Mouse (Mus musculus) forebrain, embryonic 14.5 days (tissue): ENCODE results near the gene Pgbd5. TPM values are rescaled to one million over a fixed set of nuclear protein-coding genes. Genes with fewer than 3 reads are reported as not detected.

Experiments used
- ATAC-seq: fragments of 200-750 bp; cut with Nextera tagmentation; 2 replicates; pipeline ENCODE4 v1.8.0; 2017; ENCODE audit warnings: mild to moderate bottlenecking, moderate library complexity
- DNase-seq: peaks from one replicate; pipeline ENCODE4 v3.0.0-alpha.2; 2015; ENCODE audit warnings: low spot score
- H3K27ac ChIP-seq: fragments of 300-500 bp; sonication (generic); 2 replicates; pipeline ENCODE4 v1.5.1; 2014; ENCODE audit warnings: low read depth, mild to moderate bottlenecking, control low read depth, low read length, moderate library complexity
- H3K27me3 ChIP-seq: fragments of 300-500 bp; sonication (generic); replicated peaks from 2 replicates; pipeline ENCODE4 v1.6.1; 2014; ENCODE audit warnings: low read length, control low read depth, mixed read lengths; ENCODE audit not compliant: control insufficient read depth, insufficient read depth
- H3K36me3 ChIP-seq: fragments of 300-500 bp; sonication (generic); 2 replicates; pipeline ENCODE4 v1.6.1; 2014; ENCODE audit warnings: low read length, control low read depth; ENCODE audit not compliant: control insufficient read depth, insufficient read depth
- H3K4me1 ChIP-seq: fragments of 300-500 bp; sonication (generic); 2 replicates; pipeline ENCODE4 v1.6.1; 2014; ENCODE audit warnings: antibody characterized with exemption, low read length, control low read depth; ENCODE audit not compliant: control insufficient read depth, insufficient read depth
- H3K4me2 ChIP-seq: fragments of 300-500 bp; sonication (generic); 2 replicates; pipeline ENCODE4 v1.6.1; 2014; ENCODE audit warnings: mild to moderate bottlenecking, control low read depth, low read length
- H3K4me3 ChIP-seq: fragments of 300-500 bp; sonication (generic); 2 replicates; pipeline ENCODE4 v1.5.1; 2014; ENCODE audit warnings: low read depth, low read length, control low read depth
- H3K9ac ChIP-seq: fragments of 300-500 bp; sonication (generic); 2 replicates; pipeline ENCODE4 v1.6.1; 2014; ENCODE audit warnings: mild to moderate bottlenecking, low read length, control low read depth, moderate library complexity
- H3K9me3 ChIP-seq: fragments of 300-500 bp; sonication (generic); replicated peaks from 2 replicates; pipeline ENCODE4 v1.6.1; 2016; ENCODE audit warnings: low read length, control low read depth, mixed read lengths; ENCODE audit not compliant: control insufficient read depth
- WGBS: fragments of 180-500 bp; shearing (Covaris S2); extraction: QIAGEN DNeasy Blood & Tissue Kit; methylation state at CpG from one replicate; pipeline ENCODE4 v1.1.7; 2014; 5-methylcytosine and 5-hydroxymethylcytosine counted together
- polyA plus RNA-seq: library from polyadenylated mRNA; unstranded; fragments of >200 nt; fragmentation: Nextera tagmentation; extraction: Ambion mirVana; gene quantifications from 2 replicates; pipeline ENCODE4 v1.2.1, GENCODE M21; 2014

Pgbd5 gene
- polyA plus RNA-seq, 1 experiment from 2014 or later, result 8.6 TPM

- Histone ChIP-seq H3K4me1 (no peaks in the 10 kb centered on the region), H3K4me2 (no peak overlapping the region), H3K4me3 (no peak overlapping the region), H3K36me3 (no peaks in the 10 kb centered on the region), H3K27ac (no peak overlapping the region), H3K27me3 (no peaks in the 10 kb centered on the region), H3K9me3 (no peaks in the 10 kb centered on the region), H3K9ac (no peak overlapping the region)
- WGBS, result 73% methylated on average over 7 of the region's 7 CpGs
- ATAC-seq (no peak), DNase-seq (no peak)
Observed at GRCm38 (mm10) chr8:124416646-124417045, 22.8 kb downstream of the Pgbd5 start.

GRCm38 (mm10) chr8:124415789-124416188, 23.7 kb downstream of the Pgbd5 start:
- Histone ChIP-seq H3K9ac (no peak overlapping the region), H3K4me1 (no peaks in the 10 kb centered on the region), H3K36me3 (no peaks in the 10 kb centered on the region), H3K27me3 (no peaks in the 10 kb centered on the region), H3K4me3 (no peak overlapping the region), H3K9me3 (no peaks in the 10 kb centered on the region), H3K27ac (no peak overlapping the region), H3K4me2 (no peak overlapping the region)
- 96% methylated on average over 3 of the region's 3 CpGs for WGBS
- ATAC-seq (no peak), DNase-seq (no peak)

- no peak for DNase-seq
- WGBS, result 94% methylated on average over 8 of the region's 8 CpGs
- Histone ChIP-seq H3K4me3 (no peak overlapping the region), H3K27me3 (no peaks in the 10 kb centered on the region), H3K4me2 (no peak overlapping the region), H3K27ac (no peak overlapping the region), H3K36me3 (no peaks in the 10 kb centered on the region), H3K4me1 (no peaks in the 10 kb centered on the region), H3K9ac (no peak overlapping the region), H3K9me3 (no peaks in the 10 kb centered on the region)
- ATAC-seq, result no peak
Observed at GRCm38 (mm10) chr8:124415002-124415401, 24.5 kb downstream of the Pgbd5 start.

DNA sequence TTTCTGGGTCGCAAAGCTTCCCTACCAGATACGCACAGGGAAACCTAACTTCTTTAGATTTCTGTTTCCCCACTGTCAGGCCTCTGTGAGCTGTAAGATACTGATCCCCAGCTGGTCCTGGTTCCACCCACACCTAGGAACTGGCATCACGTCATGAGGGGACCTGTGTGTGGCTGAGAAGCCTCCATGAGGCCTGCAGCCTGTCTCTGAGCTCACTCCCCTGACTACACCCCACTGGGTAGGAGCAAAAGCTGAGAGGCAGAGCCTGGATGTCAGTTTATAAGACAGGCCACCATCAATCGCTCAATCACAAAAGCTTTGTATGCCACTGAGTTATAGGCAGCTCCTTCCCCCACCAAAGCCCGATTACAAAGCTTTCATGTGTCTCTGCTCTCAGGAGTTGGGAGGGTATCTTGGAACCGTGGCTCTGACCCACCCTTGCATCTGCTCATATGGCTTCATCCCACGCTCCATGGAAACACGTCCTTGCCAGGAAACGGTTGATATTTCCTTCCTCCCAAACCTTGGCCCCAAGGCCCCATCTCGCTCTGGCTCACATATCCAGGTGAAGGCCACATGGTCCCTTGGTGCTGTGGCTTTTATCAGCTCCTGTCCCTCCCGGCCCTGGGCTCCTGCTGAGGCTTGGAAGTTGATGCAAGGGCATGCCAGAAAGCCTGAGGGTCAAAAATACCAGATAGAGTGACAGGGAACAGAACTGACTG, 26.1 kb downstream of the Pgbd5 start:
- Histone ChIP-seq H3K9me3 (no peaks in the 10 kb centered on the region), H3K27me3 (no peaks in the 10 kb centered on the region), H3K4me2 (no peak overlapping the region), H3K4me1 (no peaks in the 10 kb centered on the region), H3K27ac (no peak overlapping the region), H3K36me3 (no peaks in the 10 kb centered on the region), H3K9ac (no peak overlapping the region; the same call in 1 of the 2 replicates), H3K4me3 (no peak overlapping the region)
- ATAC-seq (no peak), DNase-seq (no peak)
- 85% methylated on average over 11 of the region's 11 CpGs for WGBS

DNA sequence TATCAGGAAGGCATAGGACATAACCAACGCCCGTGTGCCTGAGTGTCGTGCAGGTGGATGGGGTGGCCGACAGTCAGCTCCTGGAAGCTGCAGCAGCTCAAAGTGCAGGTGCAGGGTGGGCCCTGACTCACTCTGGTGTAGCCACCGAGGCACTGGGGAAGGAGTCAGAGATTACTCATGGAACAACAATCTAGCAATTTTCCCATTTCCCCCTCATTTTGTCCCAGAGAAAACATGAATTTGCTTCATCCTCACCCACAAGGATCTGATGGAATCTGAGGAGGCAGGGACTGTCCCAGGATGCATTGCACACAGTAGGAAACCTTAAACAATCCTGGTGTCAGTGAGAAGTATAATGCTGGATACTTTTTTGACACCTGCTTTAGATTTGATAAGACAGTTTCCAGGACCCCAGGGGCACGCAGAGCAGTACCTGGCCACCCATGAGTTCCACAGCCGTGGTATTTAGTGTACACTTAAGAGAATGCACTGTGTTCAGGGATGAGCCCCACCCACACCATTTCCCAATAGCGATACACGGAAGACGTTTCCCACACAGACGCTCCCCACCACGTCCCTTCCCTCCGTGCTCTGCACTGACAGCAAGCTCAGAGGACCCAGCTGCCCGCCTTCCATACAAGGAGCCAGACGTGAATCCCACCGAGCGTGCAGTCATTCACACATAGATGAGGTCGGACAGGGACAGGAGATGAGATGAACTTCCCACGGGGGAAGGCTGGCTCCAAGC, 26.8 kb downstream of the Pgbd5 start:
- DNase-seq, result no peak
- no peak for ATAC-seq
- H3K4me2 ChIP-seq, result no peak overlapping the region
- WGBS, result 88% methylated on average over 19 of the region's 19 CpGs
- no peak overlapping the region for H3K4me3 ChIP-seq
- H3K36me3 ChIP-seq, result no peaks in the 10 kb centered on the region
- H3K9ac ChIP-seq, result no peak overlapping the region
- H3K27me3 ChIP-seq, result no peaks in the 10 kb centered on the region
- H3K27ac ChIP-seq, result no peak overlapping the region
- no peaks in the 10 kb centered on the region for H3K4me1 ChIP-seq
- H3K9me3 ChIP-seq, result no peaks in the 10 kb centered on the region

DNA sequence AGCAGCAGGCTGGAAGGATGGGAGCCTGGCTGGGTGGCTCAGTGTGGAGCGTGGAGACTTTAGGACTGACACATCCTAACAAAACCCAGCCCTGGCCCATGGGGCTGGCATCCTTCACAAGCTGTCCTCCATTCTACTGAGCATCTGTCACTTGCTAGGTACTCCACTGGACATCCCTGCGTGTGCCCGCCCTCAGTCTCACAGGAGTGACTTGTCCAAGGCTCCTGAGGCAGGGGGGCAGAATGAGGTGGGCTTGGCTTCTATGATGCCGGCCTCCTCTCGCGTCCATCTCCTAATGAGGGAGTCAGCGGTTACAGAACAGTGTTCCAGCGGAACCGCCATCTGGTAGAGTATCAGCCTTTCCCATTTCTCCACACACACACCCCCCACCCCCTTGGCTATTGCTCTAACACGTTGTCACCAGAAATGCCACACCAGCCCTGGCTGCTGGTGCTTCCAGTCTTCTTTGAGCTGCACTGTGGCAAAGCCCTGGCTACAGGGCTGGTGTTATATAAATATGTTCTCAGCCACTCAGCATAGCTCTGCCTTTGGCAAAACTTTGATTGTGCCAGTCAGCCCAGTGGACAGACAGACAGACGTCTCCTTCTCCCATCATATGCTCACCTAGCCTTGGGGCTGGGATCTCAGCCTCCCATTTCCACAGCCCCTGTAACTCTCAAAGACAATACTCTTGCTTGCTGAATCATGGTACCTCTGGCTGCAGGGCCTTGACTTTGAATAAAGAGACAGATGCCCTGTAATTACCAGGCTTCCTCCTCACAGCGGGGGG, 34.8 kb downstream of the Pgbd5 start:
- H3K4me2 ChIP-seq, result no peak overlapping the region
- H3K4me1 ChIP-seq, result peaks cover 4% of the 10 kb centered on the region
- no peak overlapping the region for H3K9ac ChIP-seq
- no peaks in the 10 kb centered on the region for H3K9me3 ChIP-seq
- H3K27ac ChIP-seq, result 0 out of 2 replicates have a peak overlapping the region, but pooled peaks have one; percentile 27
- no peaks in the 10 kb centered on the region for H3K36me3 ChIP-seq
- no peak overlapping the region for H3K4me3 ChIP-seq
- ATAC-seq (peak; percentile 62; the same call in 1 of the 2 replicates), DNase-seq (peak; percentile 35)
- WGBS, result 57% methylated on average over 11 of the region's 12 CpGs
- H3K27me3 ChIP-seq, result no peaks in the 10 kb centered on the region

DNA sequence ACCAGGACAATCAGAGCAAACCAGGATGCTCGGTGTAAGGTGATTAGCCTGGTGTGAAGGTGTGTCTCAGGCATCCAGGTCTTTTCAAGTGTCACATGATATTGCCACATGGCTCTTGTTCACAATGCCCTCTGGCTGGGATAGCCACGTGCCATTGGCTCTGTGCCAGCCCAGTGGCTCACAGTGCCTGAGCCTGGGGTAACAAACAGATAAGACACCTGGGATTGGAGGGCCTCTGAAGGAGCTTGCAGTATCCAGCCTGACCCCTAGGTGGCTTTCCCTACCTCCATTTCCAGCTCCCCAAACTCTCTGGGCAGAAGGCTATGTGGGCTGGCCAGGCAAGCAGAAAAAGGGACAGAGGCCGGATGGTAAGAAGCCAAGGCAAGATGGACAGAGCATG, 35.6 kb downstream of the Pgbd5 start:
- peak; percentile 26 for ATAC-seq

DNA sequence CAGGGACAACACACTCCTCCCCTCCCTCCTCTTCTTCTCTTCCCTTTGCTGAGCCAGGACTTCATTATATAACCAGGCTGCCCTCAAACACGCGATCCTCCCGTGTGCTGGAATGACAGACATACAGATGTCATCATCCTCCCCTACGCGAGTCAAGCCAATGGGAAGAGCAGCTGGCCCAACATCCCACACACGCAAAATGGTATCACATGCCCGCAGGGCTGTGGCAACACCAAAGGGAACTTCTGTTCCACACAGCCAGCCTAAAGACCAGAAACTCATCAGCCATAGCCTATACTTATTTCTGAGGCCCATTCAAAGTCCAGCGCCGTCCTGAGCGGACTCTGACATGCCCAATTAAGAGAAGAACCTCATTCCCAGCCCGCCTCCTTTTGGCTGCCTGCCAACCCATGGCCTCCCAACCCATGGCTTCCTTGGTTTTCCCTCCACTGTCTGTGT, 40.0 kb downstream of the Pgbd5 start:
- WGBS, result 61% methylated on average over 11 of the region's 11 CpGs
- H3K4me3 ChIP-seq, result no peak overlapping the region
- H3K9ac ChIP-seq, result no peak overlapping the region
- no peaks in the 10 kb centered on the region for H3K9me3 ChIP-seq
- no peak for ATAC-seq
- H3K4me2 ChIP-seq, result no peak overlapping the region
- H3K36me3 ChIP-seq, result no peaks in the 10 kb centered on the region
- peaks cover 1% of the 10 kb centered on the region for H3K4me1 ChIP-seq
- DNase-seq, result no peak
- no peaks in the 10 kb centered on the region for H3K27me3 ChIP-seq
- no peak overlapping the region for H3K27ac ChIP-seq

More for the DNA sequence above, 35.6 kb downstream of the Pgbd5 start:
- peaks cover 4% of the 10 kb centered on the region for H3K4me1 ChIP-seq
- WGBS, result 38% methylated on average over 3 of the region's 3 CpGs
- no peak overlapping the region for H3K4me3 ChIP-seq
- peak; percentile 44 for DNase-seq
- H3K9me3 ChIP-seq, result no peaks in the 10 kb centered on the region
- no peak overlapping the region for H3K27ac ChIP-seq
- H3K36me3 ChIP-seq, result no peaks in the 10 kb centered on the region
- H3K4me2 ChIP-seq, result no peak overlapping the region
- no peak overlapping the region for H3K9ac ChIP-seq
- no peaks in the 10 kb centered on the region for H3K27me3 ChIP-seq
